Comparison of ENCODE assay signal across 25 mouse cellular contexts in the genomic region with DNA sequence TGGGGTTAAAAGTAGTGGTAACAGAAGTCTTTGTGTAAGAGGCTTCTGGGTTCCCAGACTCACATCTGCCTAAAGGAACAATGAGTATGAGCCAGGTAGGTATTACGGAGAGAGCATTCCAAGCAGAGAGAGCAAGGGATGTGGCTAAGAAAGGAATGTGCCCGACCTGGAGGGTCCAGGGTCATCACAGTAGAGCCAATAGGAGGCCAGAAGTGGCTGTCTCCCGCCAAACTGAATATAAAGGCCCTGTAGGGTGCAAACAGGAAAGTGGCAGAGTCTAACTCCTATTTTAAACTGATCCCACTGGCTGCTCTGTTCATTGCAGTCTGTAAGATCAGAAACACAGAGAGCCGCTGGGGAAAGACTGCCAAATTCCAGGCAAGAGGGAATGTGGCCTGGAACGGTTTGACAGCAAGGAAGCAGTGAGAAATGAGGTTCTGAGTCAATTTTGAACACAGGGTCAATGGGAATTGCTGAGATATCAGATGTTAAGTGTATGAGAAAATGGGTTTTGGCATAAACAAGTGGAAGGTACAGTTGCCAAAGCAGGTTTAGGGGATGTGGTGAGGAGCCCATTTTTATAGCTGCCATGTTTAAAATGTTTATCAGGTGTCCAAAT. TPM values are rescaled to one million over a fixed set of nuclear protein-coding genes. Genes with fewer than 3 reads are reported as not detected.
DNase-seq lines count a peak whose midpoint lies in the region; ATAC-seq and TF ChIP-seq lines count a peak whose summit lies in the region.
"Had no signal": no experiment of that assay in that cellular context is flagged by ENCODE, and none has a peak within 500 bp of the region (broad histone marks: within the 10 kb centered on the region; RNA-seq: fewer than 3 reads in every experiment).

No protein-coding gene starts in this region.

- H3K4me2 ChIP-seq in kidney, postnatal 0 days (ENCODE audit: low read length) = no peak overlapping the region
- no peak overlapping the region for H3K4me2 ChIP-seq in lung, postnatal 0 days (replicated peaks; ENCODE audit: low read depth, low read length)
- no peak overlapping the region for H3K4me2 ChIP-seq in limb, embryonic 15.5 days
- H3K4me2 ChIP-seq: forebrain, embryonic 13.5 days; heart, embryonic 11.5 days; intestine, embryonic 15.5 days; liver, embryonic 12.5 days; lung, embryonic 15.5 days; midbrain, embryonic 15.5 days; neural tube, embryonic 13.5 days had no signal

- H3K9ac ChIP-seq in kidney, postnatal 0 days (ENCODE audit: low read depth, low read length) = no peak overlapping the region
- no peak overlapping the region for H3K9ac ChIP-seq in lung, postnatal 0 days (replicated peaks; ENCODE audit: low read depth)
- no peak overlapping the region for H3K9ac ChIP-seq in limb, embryonic 15.5 days
- H3K9ac ChIP-seq: forebrain, embryonic 13.5 days; intestine, embryonic 15.5 days; liver, embryonic 12.5 days; lung, embryonic 15.5 days; midbrain, embryonic 15.5 days; neural tube, embryonic 13.5 days had no signal

- no peak overlapping the region for H3K4me3 ChIP-seq in kidney, postnatal 0 days (replicated peaks; ENCODE audit: low read depth, low read length)
- no peak overlapping the region for H3K4me3 ChIP-seq in lung, postnatal 0 days (ENCODE audit: low read depth, low read length)
- no peak overlapping the region for H3K4me3 ChIP-seq in limb, embryonic 15.5 days
- H3K4me3 ChIP-seq: forebrain, embryonic 13.5 days; hindbrain, embryonic 10.5 days; intestine, embryonic 15.5 days; left cerebral cortex, adult 2 months; liver, embryonic 12.5 days; lung, embryonic 15.5 days; midbrain, embryonic 15.5 days; myocyte; neural tube, embryonic 13.5 days had no signal

- no peak for TF ChIP-seq EP300 in lung, postnatal 0 days (IDR thresholded peaks at IDR 0.05)

- no peaks in the 10 kb centered on the region for H3K9me3 ChIP-seq in kidney, postnatal 0 days (replicated peaks; ENCODE audit: low read length)
- no peaks in the 10 kb centered on the region for H3K9me3 ChIP-seq in lung, postnatal 0 days (ENCODE audit: low read length)
- H3K9me3 ChIP-seq in limb, embryonic 15.5 days = no peaks in the 10 kb centered on the region
- H3K9me3 ChIP-seq: forebrain, embryonic 13.5 days; hindbrain, embryonic 10.5 days; intestine, embryonic 15.5 days; liver, embryonic 12.5 days; lung, embryonic 15.5 days; midbrain, embryonic 15.5 days; neural tube, embryonic 13.5 days had no signal

- H3K36me3 ChIP-seq in kidney, postnatal 0 days (ENCODE audit: insufficient read depth, low read length) = no peaks in the 10 kb centered on the region
- H3K36me3 ChIP-seq in lung, postnatal 0 days (ENCODE audit: insufficient read depth, low read length) = peaks cover 6% of the 10 kb centered on the region; the same call in 1 of the 2 replicates
- H3K36me3 ChIP-seq in limb, embryonic 15.5 days = peaks cover 53% of the 10 kb centered on the region
- H3K36me3 ChIP-seq: liver, embryonic 12.5 days; lung, embryonic 15.5 days; midbrain, embryonic 15.5 days; neural tube, embryonic 13.5 days had no signal

- no peaks in the 10 kb centered on the region for H3K27me3 ChIP-seq in kidney, postnatal 0 days (ENCODE audit: insufficient read depth, low read length)
- H3K27me3 ChIP-seq in lung, postnatal 0 days (replicated peaks; ENCODE audit: insufficient read depth, low read length) = no peaks in the 10 kb centered on the region
- H3K27me3 ChIP-seq in limb, embryonic 15.5 days = no peaks in the 10 kb centered on the region
- H3K27me3 ChIP-seq: forebrain, embryonic 13.5 days; intestine, embryonic 15.5 days; liver, embryonic 12.5 days; lung, embryonic 15.5 days; midbrain, embryonic 15.5 days; neural tube, embryonic 13.5 days had no signal

- DNase-seq in kidney, postnatal 0 days (ENCODE audit: low spot score) = peak; percentile 9
- no peak for DNase-seq in kidney, postnatal 25 days
- peak; percentile 31 for DNase-seq in lung, postnatal 0 days (ENCODE audit: low spot score)
- no peak for DNase-seq in lung, postnatal 14 days
- peak; percentile 24 for DNase-seq in R1 (ENCODE audit: low read depth, low spot score)
- DNase-seq in urinary bladder, postnatal 25 days (ENCODE audit: low spot score) = no peak
- no peak for DNase-seq in layer of hippocampus, adult 18-20 months (ENCODE audit: low spot score in 2 of 2)
- DNase-seq: adrenal gland, adult 8-10 months; cerebellum, adult 11 months; cerebellum, adult 9-11 months; gastrocnemius, postnatal 36 days; left cerebral cortex, postnatal 4 days had no signal

- H3K27ac ChIP-seq in kidney, postnatal 0 days = no peak overlapping the region
- H3K27ac ChIP-seq in lung, postnatal 0 days (ENCODE audit: low read length) = no peak overlapping the region
- H3K27ac ChIP-seq in limb, embryonic 15.5 days = peak overlapping the region; percentile 38; the same call in 1 of the 2 replicates
- H3K27ac ChIP-seq: forebrain, embryonic 13.5 days; hindbrain, embryonic 10.5 days; intestine, embryonic 15.5 days; left cerebral cortex, adult 2 months; liver, embryonic 12.5 days; lung, embryonic 15.5 days; midbrain, embryonic 15.5 days; neural tube, embryonic 13.5 days had no signal

- WGBS in kidney, postnatal 0 days = 49% methylated on average over 5 of the region's 5 CpGs
- WGBS in lung, postnatal 0 days = 31% methylated on average over 5 of the region's 5 CpGs
- WGBS in limb, embryonic 15.5 days = 42% methylated on average over 5 of the region's 5 CpGs

- no peak for ATAC-seq in kidney, postnatal 0 days (replicated peaks; ENCODE audit: low FRiP score, low read depth)
- no peak for ATAC-seq in lung, postnatal 0 days
- no peak for ATAC-seq in limb, embryonic 15.5 days (ENCODE audit: insufficient number of reproducible peaks, low FRiP score, low TSS enrichment, low read depth)
- ATAC-seq: forebrain, embryonic 13.5 days; hindbrain, embryonic 16.5 days; intestine, embryonic 15.5 days; liver, embryonic 12.5 days; midbrain, embryonic 15.5 days had no signal

- no peak for TF ChIP-seq CTCF in kidney, postnatal 0 days (IDR thresholded peaks at IDR 0.05; ENCODE audit: low read depth)
- TF ChIP-seq CTCF in lung, postnatal 0 days (IDR thresholded peaks at IDR 0.05) = no peak

- H3K4me1 ChIP-seq in kidney, postnatal 0 days (replicated peaks; ENCODE audit: insufficient read depth, low read length) = 0 out of 2 replicates have a peak, but pooled peaks cover 5% of the 10 kb centered on the region
- no peaks in the 10 kb centered on the region for H3K4me1 ChIP-seq in lung, postnatal 0 days (ENCODE audit: insufficient read depth, low read depth, low read length)
- H3K4me1 ChIP-seq in limb, embryonic 15.5 days = peaks cover 9% of the 10 kb centered on the region
- H3K4me1 ChIP-seq: forebrain, embryonic 13.5 days; intestine, embryonic 15.5 days; liver, embryonic 12.5 days; midbrain, embryonic 15.5 days; neural tube, embryonic 13.5 days had no signal

RNA-seq across cellular contexts. Expression of a gene that starts 14.5 kb away (rescaled TPM):
- 4.9 and 5.8 TPM in 2 replicates for polyA plus RNA-seq in kidney, postnatal 0 days (2015; fragmentation: Nextera tagmentation; extraction: Ambion mirVana)
- 8.7 and 10.2 TPM in 2 replicates for polyA plus RNA-seq in lung, postnatal 0 days (2015; fragmentation: Nextera tagmentation; extraction: Ambion mirVana)
- 22.9 and 26.9 TPM in 2 replicates for polyA plus RNA-seq in limb, embryonic 15.5 days (2015; fragmentation: Nextera tagmentation; extraction: Ambion mirVana)
- total RNA-seq in layer of hippocampus, adult 18-20 months (2021) = 1 to 10 TPM; 3.1 to 4.4 TPM
- total RNA-seq: megakaryocyte-erythroid progenitor cell, adult 5-6 weeks had no signal
- polyA plus RNA-seq: myocyte had no signal

RNA-seq across cellular contexts. Expression of a gene that starts 34.6 kb away (rescaled TPM):
- polyA plus RNA-seq in kidney, postnatal 0 days (2015; fragmentation: Nextera tagmentation; extraction: Ambion mirVana) = 0.66 and 0.80 TPM in 2 replicates
- polyA plus RNA-seq in lung, postnatal 0 days (2015; fragmentation: Nextera tagmentation; extraction: Ambion mirVana) = 10.5 and 10.7 TPM in 2 replicates
- polyA plus RNA-seq in limb, embryonic 15.5 days (2015; fragmentation: Nextera tagmentation; extraction: Ambion mirVana) = 4.6 and 4.8 TPM in 2 replicates
- total RNA-seq in layer of hippocampus, adult 18-20 months (2021) = 1 to 10 TPM; 4.2 to 4.6 TPM
- total RNA-seq: megakaryocyte-erythroid progenitor cell, adult 5-6 weeks had no signal
- polyA plus RNA-seq: myocyte had no signal

Comparison
In these comparisons a context has a peak if more than half of its experiments do, and no peak if none do; other contexts are left out.
1. DNase-seq: peak in kidney, postnatal 0 days (single experiment), lung, postnatal 0 days (single experiment) and R1 (single experiment); none in kidney, postnatal 25 days (0 of 2), lung, postnatal 14 days (single experiment), urinary bladder, postnatal 25 days (single experiment) and layer of hippocampus, adult 18-20 months (0 of 2).